Mouse (Mus musculus): Measurements from ENCODE around the gene Smtn. TPM values are rescaled to one million over a fixed set of nuclear protein-coding genes. Genes with fewer than 3 reads are reported as not detected.

Smtn gene
- polyA plus RNA-seq (2016; fragmentation: Nextera tagmentation; extraction: Ambion mirVana) = 35.1 and 40.2 TPM in 2 replicates

GRCm38 (mm10) chr11:3540451-3541085 lies at the start of gene Smtn:
Gene Smtn (minus strand): TSS chr11:3540612.
- no peak for DNase-seq (ENCODE audit: extremely low spot score, low spot score)
- no peaks in the 10 kb centered on the region for H3K27me3 ChIP-seq (ENCODE audit: poor library complexity, severe bottlenecking)
- peak within 1 kb of the TSS; percentile 89 for H3K27ac ChIP-seq
- WGBS = 95% methylated on average over 23 of the region's 23 CpGs
- H3K36me3 ChIP-seq (replicated peaks) = peaks cover 6% of the 10 kb centered on the region
- peaks cover 38% of the 10 kb centered on the region for H3K4me1 ChIP-seq
- H3K9me3 ChIP-seq = peaks cover 5% of the 10 kb centered on the region; the same call in 1 of the 2 replicates
- peak within 1 kb of the TSS; percentile 70 for H3K4me3 ChIP-seq

DNA sequence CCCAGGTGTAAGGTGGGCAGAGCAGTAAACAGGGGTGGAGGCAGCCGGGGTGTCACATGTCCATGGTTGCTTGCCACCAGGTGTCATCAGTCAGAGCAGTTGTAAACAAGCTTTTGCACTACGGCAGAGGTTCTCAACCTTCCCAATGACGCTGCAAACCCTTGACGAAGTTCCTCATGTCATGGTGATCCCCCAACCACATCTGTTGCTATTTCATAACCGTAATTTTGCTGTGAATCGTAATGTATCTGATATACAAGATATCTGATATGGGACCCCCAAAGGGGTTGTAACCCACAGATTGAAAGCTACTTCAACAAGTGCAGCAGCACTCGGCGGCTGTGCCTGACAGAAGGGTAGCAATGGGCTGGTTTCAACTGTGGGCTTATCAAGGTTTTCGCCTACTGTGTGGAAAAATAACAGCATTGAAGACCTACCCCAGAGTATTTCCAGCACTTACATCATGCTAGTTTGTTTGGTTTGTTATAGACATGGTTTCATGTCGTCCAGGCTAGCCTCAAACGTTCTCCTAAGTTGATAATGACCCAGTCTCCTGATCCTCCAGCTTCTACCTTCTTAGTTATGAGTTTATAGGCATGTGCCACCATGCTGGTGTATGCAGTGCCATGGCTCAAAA lies 47.7 kb upstream of the Smtn start:
- Histone ChIP-seq H3K36me3 (replicated peaks) (no peaks in the 10 kb centered on the region), H3K4me3 (no peak overlapping the region), H3K27me3 (ENCODE audit: poor library complexity, severe bottlenecking) (no peaks in the 10 kb centered on the region), H3K9me3 (0 out of 2 replicates have a peak, but pooled peaks cover 7% of the 10 kb centered on the region), H3K27ac (no peak overlapping the region), H3K4me1 (no peaks in the 10 kb centered on the region)
- DNase-seq (ENCODE audit: extremely low spot score, low spot score) = no peak
- WGBS = 82% methylated on average over 11 of the region's 11 CpGs

DNA sequence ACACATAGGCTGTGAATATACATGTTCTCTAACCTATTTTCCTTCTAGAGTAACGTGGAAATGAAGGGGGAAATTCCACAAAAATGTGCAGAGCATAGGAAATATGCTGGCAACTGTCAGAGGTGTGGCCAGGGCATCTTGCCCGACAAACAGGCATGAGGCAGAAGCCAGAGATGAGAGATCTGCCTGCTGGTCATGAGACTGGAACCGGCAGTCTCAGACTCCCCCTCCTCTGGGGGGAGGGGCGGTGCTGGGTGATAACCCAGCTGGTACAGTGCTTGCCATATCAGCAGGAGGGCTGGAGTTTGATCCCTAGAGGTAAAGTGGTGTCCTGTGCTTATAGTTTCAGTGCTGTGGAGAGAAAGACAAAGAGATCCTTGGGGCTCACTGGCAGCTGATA lies 46.9 kb upstream of the Smtn start:
- DNase-seq (ENCODE audit: extremely low spot score, low spot score) = no peak
- Histone ChIP-seq H3K27ac (no peak overlapping the region), H3K4me1 (no peaks in the 10 kb centered on the region), H3K36me3 (replicated peaks) (no peaks in the 10 kb centered on the region), H3K27me3 (ENCODE audit: poor library complexity, severe bottlenecking) (no peaks in the 10 kb centered on the region), H3K4me3 (no peak overlapping the region), H3K9me3 (0 out of 2 replicates have a peak, but pooled peaks cover 7% of the 10 kb centered on the region)
- 53% methylated on average over 4 of the region's 4 CpGs for WGBS

- no peak for DNase-seq (ENCODE audit: extremely low spot score, low spot score)
- H3K9me3 ChIP-seq = 0 out of 2 replicates have a peak, but pooled peaks cover 5% of the 10 kb centered on the region
Observed at GRCm38 (mm10) chr11:3585983-3586618, 45.7 kb upstream of the Smtn start.

DNA sequence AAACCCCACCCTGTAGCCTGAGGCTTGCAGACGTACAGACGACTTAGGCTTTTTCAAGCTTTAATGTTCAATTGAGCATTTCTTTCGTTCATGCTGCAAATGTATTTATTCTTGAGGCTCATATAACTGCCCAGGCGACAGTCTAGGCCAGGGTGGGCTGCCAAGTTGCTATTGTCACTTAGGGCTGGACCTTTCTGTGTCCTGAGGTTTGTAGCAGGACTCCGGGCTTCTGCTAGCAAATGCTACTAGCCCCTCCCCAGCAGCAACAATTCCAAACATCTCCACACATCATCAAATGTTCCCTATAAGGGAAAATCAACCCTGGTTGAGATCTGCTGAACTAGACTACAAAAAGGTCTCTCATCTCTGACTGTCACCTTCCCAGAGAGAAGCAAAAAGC lies 42.7 kb upstream of the Smtn start:
- Histone ChIP-seq H3K27me3 (ENCODE audit: poor library complexity, severe bottlenecking) (no peaks in the 10 kb centered on the region), H3K4me1 (no peaks in the 10 kb centered on the region), H3K36me3 (replicated peaks) (no peaks in the 10 kb centered on the region), H3K4me3 (no peak overlapping the region), H3K9me3 (0 out of 2 replicates have a peak, but pooled peaks cover 5% of the 10 kb centered on the region), H3K27ac (no peak overlapping the region)
- 83% methylated on average over 5 of the region's 5 CpGs for WGBS
- no peak for DNase-seq (ENCODE audit: extremely low spot score, low spot score)

More at GRCm38 (mm10) chr11:3585983-3586618, 45.7 kb upstream of the Smtn start:
- WGBS = 81% methylated on average over 6 of the region's 6 CpGs
- Histone ChIP-seq H3K27ac (no peak overlapping the region), H3K4me3 (no peak overlapping the region), H3K27me3 (ENCODE audit: poor library complexity, severe bottlenecking) (no peaks in the 10 kb centered on the region), H3K4me1 (no peaks in the 10 kb centered on the region), H3K36me3 (replicated peaks) (no peaks in the 10 kb centered on the region)

DNA sequence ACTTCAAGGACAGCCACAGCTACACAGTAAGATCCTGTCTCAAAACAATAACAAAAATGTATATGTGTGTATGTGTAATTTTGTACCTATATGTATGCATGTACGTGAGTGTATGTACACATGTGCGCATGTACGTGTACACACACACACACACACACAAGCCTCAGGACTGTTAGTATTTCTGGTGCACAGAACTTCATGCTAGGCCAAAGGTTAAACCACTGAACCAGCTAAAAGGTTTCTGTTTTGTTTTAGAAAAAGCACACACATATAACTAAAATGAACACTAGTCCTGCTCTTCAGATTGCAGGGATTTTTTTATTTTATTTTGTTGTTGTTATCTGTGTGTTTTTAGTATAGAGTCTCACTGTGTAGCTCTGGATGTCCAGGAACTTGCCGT lies 41.5 kb upstream of the Smtn start:
- 0 out of 2 replicates have a peak, but pooled peaks cover 5% of the 10 kb centered on the region for H3K9me3 ChIP-seq
- no peak overlapping the region for H3K4me3 ChIP-seq
- WGBS = 96% methylated on average over 4 of the region's 4 CpGs

DNA sequence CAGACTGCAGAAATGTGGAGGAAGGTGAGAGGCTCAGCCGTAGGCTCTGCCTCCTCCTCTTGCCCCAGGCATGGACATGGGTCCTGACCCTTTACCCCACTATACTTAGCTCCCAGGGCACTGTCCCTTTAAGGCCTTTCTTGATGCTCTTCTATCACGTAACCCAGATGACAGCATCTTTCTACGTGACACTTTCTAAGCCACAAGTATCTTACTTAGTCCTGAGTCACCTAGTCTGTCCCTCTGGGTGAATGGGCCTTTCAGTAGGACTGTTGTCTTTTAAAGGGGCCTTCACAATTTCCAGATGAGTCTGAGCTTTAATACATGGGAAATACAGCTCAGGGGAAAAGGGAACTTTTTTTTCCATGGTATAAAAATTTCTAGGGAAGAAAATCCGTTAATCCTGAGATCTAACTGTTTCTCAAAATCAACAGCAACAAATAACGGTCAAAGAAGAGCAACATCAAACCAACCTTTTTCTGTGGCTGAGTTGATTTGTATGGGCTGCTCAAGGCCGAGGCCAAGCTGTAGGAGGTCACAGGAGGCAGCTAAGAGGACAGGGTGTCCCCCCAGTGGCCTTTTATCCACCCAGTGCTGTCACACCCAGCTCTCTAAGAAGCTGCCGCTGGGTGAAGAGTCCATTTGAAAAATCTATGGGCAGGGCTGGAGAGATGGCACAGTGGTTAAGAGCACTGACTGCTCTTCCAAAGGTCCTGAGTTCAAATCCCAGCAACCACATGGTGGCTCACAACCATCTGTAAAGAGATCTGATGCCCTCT lies 40.1 kb upstream of the Smtn start:
- no peaks in the 10 kb centered on the region for H3K36me3 ChIP-seq (replicated peaks)
- no peaks in the 10 kb centered on the region for H3K27me3 ChIP-seq (ENCODE audit: poor library complexity, severe bottlenecking)

More for the DNA sequence above, 41.5 kb upstream of the Smtn start:
- Histone ChIP-seq H3K27ac (no peak overlapping the region), H3K36me3 (replicated peaks) (no peaks in the 10 kb centered on the region), H3K4me1 (no peaks in the 10 kb centered on the region), H3K27me3 (ENCODE audit: poor library complexity, severe bottlenecking) (no peaks in the 10 kb centered on the region)
- no peak for DNase-seq (ENCODE audit: extremely low spot score, low spot score)

GRCm38 (mm10) chr11:3578050-3578725 lies 37.8 kb upstream of the Smtn start:
- peaks cover 14% of the 10 kb centered on the region for H3K4me1 ChIP-seq
- no peaks in the 10 kb centered on the region for H3K9me3 ChIP-seq
- 85% methylated on average over 10 of the region's 10 CpGs for WGBS

More for the DNA sequence above, 40.1 kb upstream of the Smtn start:
- WGBS = 76% methylated on average over 7 of the region's 7 CpGs
- DNase-seq (ENCODE audit: extremely low spot score, low spot score) = no peak
- 0 out of 2 replicates have a peak, but pooled peaks cover 5% of the 10 kb centered on the region for H3K9me3 ChIP-seq
- no peaks in the 10 kb centered on the region for H3K4me1 ChIP-seq
- H3K4me3 ChIP-seq = no peak overlapping the region
- H3K27ac ChIP-seq = no peak overlapping the region

GRCm38 (mm10) chr11:3575238-3575637 lies 34.8 kb upstream of the Smtn start:
- no peaks in the 10 kb centered on the region for H3K9me3 ChIP-seq
- H3K27me3 ChIP-seq (ENCODE audit: poor library complexity, severe bottlenecking) = no peaks in the 10 kb centered on the region
- WGBS = 63% methylated on average over 3 of the region's 3 CpGs
- H3K4me1 ChIP-seq = peaks cover 22% of the 10 kb centered on the region
- no peak overlapping the region for H3K4me3 ChIP-seq
- no peaks in the 10 kb centered on the region for H3K36me3 ChIP-seq (replicated peaks)
- H3K27ac ChIP-seq = no peak overlapping the region
- no peak for DNase-seq (ENCODE audit: extremely low spot score, low spot score)

More at GRCm38 (mm10) chr11:3578050-3578725, 37.8 kb upstream of the Smtn start:
- H3K4me3 ChIP-seq = no peak overlapping the region
- H3K27me3 ChIP-seq (ENCODE audit: poor library complexity, severe bottlenecking) = no peaks in the 10 kb centered on the region
- DNase-seq (ENCODE audit: extremely low spot score, low spot score) = no peak
- no peaks in the 10 kb centered on the region for H3K36me3 ChIP-seq (replicated peaks)
- no peak overlapping the region for H3K27ac ChIP-seq

DNA sequence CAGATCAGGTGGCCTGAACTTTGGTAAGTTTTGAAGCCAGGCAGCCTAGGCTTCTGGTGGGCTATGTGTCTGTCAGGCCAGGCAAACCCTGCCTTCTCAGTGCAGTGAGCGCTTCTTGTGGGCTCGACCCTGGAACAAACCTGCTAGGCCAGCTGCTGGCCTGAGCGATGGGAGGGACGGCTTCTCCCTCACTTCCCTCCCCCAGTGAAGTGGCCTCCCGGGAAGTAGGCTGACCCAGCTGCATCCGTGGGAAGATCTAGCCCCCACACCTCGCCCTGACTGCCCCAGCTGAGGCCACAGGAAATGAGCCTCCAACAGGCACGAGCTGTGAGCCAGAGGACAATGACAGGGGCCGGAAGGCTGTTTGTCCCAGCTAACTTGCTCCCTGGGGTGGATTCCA lies 32.7 kb upstream of the Smtn start:
- no peaks in the 10 kb centered on the region for H3K9me3 ChIP-seq
- peak; percentile 31 for DNase-seq (ENCODE audit: extremely low spot score, low spot score)
- H3K4me3 ChIP-seq = no peak overlapping the region
- no peaks in the 10 kb centered on the region for H3K36me3 ChIP-seq (replicated peaks)
- 22% methylated on average over 9 of the region's 9 CpGs for WGBS
- H3K27me3 ChIP-seq (ENCODE audit: poor library complexity, severe bottlenecking) = no peaks in the 10 kb centered on the region
- peaks cover 22% of the 10 kb centered on the region for H3K4me1 ChIP-seq
- peak overlapping the region; percentile 73 for H3K27ac ChIP-seq

GRCm38 (mm10) chr11:3572181-3572580 lies 31.8 kb upstream of the Smtn start:
- H3K36me3 ChIP-seq (replicated peaks) = no peaks in the 10 kb centered on the region
- DNase-seq (ENCODE audit: extremely low spot score, low spot score) = no peak
- peaks cover 22% of the 10 kb centered on the region for H3K4me1 ChIP-seq
- no peaks in the 10 kb centered on the region for H3K9me3 ChIP-seq
- no peak overlapping the region for H3K27ac ChIP-seq
- WGBS = 90% methylated on average over 6 of the region's 6 CpGs
- H3K4me3 ChIP-seq = no peak overlapping the region
- H3K27me3 ChIP-seq (ENCODE audit: poor library complexity, severe bottlenecking) = no peaks in the 10 kb centered on the region

GRCm38 (mm10) chr11:3570321-3570720 lies 29.9 kb upstream of the Smtn start:
- 88% methylated on average over 8 of the region's 8 CpGs for WGBS
- DNase-seq (ENCODE audit: extremely low spot score, low spot score) = no peak
- peaks cover 21% of the 10 kb centered on the region for H3K4me1 ChIP-seq
- H3K36me3 ChIP-seq (replicated peaks) = no peaks in the 10 kb centered on the region
- no peak overlapping the region for H3K27ac ChIP-seq
- H3K27me3 ChIP-seq (ENCODE audit: poor library complexity, severe bottlenecking) = no peaks in the 10 kb centered on the region
- H3K4me3 ChIP-seq = no peak overlapping the region
- H3K9me3 ChIP-seq = no peaks in the 10 kb centered on the region
